Mouse (Mus musculus) ovary, postnatal 14 days (tissue): Measurements from ENCODE around the gene Tcf20.

Source experiments
- DNase-seq: peaks from one replicate; pipeline ENCODE4 v3.0.0; 2022; ENCODE audit warnings: low spot score

Tcf20 gene

DNA sequence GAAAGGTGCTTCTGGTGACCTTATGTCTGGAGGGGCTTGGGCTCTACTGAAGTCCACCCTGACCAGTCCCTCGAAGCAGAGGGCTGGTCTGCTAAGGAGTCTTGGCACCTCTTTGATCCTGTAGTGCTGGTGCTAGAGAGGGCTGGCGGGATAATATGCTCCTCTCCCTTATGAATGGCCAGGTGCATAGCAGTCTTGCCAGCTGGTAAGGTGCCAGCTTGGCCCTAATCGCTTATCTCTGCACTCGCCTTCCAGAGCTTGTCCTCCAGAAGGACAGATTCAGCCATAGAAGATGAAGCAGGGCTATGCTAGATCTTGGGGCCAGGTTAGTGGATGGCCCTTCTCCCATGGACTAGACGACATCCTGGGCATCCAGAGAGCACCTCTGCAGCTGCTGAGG is 64.1 kb downstream of the Tcf20 start:
- no peak for DNase-seq

DNA sequence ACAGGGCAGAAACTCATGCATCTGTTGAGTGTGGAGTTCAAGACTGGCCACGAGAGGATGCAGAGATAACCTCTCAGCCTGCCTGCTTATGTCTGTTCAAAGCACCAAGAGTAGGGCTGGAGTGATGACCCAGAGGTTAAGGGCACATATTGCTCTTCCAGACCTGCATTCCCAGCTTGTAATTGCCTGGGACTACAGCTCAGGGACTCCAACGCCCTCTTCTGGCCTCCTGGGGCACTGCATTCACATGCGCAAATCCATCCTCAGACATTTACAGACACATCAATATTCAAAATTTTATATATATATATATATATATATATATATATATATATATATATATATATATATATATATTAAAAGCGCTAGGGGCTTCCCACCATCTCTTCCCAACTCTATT is 64.9 kb downstream of the Tcf20 start:
- DNase-seq: no peak

DNA sequence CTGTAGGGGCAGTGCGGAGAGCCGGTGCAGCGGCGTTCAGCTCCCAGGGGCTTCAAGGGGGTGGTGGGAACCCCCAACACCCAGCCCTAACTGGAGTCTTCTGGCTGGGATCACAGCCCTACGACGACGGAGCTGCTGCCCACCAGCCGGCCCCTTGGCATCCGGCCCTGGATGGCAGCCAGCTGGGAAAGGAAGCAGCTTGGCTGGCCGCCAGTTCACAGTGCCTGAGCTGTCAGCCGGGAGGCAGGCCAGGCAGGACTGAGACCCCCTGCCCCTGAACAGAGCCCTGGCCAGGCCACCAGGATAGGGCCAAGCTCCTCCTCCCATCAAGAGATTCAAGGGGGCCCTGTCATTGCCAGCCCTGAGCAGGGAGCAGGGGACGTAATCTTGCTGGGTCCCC is 65.6 kb downstream of the Tcf20 start:
- DNase-seq: peak; percentile 74

GRCm38 (mm10) chr15:82921559-82921958 is 66.1 kb downstream of the Tcf20 start:
- no peak for DNase-seq

DNA sequence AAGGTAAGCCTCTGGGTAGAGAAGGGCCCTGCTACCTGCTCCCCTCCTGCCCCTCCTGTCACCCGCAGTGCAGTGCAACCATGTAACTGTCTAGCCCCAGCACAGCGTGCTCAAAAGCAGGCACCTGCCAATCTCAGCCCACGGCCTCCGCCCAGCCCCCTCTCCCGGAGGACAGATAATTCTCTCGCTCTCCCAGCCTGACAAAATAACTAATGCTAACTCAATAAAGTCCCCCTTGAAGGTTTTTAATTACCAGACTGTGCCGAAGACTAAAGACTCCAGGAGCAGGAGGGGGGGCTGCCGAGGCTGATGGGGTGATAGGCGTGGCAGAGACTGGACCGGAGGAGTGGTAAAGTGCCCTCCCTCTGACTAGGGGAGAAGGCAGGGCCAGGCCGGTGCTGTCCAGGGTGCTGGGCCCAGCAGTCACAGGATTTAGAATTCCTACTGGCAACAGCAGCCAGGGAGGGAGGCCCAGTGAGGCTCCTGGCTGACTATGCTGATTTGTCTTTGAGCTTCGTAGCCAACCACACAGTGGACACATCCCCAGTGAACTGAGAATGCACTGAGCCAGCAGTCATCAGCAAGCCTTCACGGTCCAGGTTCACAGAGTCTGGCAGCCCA is 66.7 kb downstream of the Tcf20 start:
- peak; percentile 64 for DNase-seq

DNA sequence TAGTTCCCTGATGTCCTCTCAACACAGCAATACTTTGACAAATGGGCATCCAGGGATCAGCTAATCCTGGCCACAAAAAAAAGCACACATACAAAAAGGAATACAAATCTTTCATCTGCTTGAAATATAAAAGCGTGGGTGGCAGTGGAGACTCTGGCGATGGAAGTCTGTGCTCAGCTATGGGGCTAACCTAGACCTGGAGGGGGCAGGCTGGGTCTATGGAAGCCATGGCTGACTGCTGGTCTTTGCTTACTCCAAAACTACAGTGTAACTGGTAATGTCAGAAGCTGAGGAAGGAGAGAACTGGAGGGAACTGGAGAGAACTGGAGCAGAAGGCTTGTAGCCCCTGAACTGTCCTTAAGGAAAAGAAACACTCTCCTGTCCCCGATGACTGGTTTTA is 69.7 kb downstream of the Tcf20 start:
- no peak for DNase-seq

DNA sequence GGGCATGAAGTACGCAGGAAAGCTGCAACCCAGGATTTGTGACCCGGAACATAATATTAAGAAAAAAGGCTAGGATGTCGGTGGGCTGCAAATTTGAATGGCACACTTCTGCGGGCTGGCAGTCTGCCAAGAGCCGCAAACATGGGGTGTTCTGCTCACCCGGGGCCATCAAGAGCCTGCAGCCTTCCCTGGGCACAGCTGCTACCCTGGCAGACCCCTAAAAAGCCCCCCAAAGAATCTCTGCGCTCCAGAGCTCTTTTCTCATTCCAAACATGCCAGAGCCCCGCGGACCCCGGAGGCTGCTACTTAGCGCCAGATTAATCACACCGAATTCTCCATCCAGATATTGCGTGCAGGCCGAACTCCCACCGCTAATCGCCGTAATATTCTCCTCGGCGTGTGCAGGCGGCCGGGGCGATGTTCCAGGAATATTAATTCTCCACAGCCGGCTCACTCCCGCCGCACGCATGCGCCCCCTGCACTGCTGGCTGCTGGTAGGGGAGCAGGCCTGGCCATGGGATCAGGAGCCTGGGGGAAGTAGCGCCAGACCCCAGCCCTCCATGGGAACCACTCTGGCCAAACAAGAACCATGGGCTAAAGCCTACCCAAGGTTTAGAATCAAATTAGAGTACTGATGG is 70.3 kb downstream of the Tcf20 start:
- no peak for DNase-seq

DNA sequence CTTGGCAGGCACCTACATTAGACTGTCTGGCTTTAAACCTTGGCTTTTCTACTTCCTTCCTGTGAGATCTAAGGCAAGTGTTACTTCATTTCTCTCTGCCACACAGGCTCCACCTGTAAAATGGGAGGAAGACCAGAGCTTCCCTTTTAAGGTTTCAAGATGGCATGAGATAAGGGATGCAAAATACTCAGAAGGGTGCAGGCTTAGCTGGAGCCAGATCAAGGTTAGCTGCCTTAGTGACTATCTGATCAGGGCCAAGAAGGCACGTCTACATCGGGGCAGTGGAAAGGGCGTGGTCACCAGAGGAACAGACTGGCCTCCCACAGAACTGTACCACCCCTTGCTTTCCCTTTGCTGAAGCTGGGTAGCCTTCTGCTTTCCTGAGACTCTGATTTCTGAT is 73.2 kb downstream of the Tcf20 start:
- DNase-seq: no peak

DNA sequence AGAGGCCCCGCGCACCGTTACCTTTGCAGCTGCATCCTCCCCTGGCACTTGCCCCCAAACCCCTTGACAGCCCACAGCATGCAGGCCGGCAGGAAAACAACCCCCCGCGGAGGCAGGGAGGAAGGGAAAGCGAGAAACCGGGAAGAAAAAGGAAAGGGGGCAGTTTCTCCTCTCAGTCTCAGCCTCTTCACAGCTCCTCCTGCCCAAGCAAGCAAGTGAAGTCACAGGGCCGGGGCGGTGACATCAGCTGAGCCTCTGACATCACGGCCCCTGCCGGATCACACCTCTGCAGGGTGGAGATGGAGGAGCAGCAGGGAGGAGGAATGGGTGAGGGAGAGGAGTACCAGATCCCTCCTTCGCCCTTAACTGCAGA is 75.7 kb downstream of the Tcf20 start:
- no peak for DNase-seq

- no peak for DNase-seq
Observed at GRCm38 (mm10) chr15:82911001-82911964, 76.4 kb downstream of the Tcf20 start.

DNA sequence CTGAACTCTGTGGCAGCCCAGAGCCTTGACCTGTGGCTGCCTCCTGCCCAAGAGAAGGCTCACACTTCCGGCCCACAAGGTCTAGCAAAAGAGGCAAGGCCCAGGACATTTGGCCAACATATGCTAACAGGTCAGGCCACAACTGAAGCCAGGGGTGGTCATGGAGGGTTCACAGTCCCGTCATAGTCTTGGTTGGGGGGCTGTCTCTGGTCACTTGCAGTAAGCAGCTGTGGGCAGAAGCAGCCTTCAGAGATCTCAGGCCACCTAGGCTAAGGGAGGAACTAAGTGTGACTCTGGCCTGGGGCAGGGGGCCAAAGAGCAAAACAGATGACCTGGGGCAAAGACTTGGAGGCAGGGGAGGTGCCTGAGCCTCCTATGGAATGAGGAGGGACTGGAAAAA is 77.1 kb downstream of the Tcf20 start:
- no peak for DNase-seq

DNA sequence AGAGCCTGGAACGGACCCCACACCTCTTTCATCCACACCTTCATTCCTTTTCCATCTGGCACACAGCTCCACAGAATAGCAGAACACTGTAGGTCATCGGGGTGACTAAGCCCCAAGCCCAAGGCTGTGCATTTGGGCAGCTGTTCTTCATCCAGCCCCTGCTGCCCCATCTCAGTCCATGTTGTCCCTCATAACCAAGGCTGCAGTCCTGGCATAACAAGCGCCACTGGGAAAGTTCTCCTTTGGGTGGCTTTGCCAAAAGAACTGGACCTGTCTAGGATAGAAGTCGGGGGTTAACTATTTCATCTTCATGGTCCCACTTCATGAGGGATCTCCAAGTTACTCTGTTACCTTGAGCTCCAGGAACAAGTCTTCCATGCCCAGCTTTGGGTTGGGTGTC is 77.9 kb downstream of the Tcf20 start:
- DNase-seq: no peak

- no peak for DNase-seq
Observed at GRCm38 (mm10) chr15:82908521-82908920, 79.2 kb downstream of the Tcf20 start.

- DNase-seq: no peak
Observed at GRCm38 (mm10) chr15:82907306-82907705, 80.4 kb downstream of the Tcf20 start.

- DNase-seq: no peak
Observed at GRCm38 (mm10) chr15:82906574-82907061, 81.1 kb downstream of the Tcf20 start.

DNA sequence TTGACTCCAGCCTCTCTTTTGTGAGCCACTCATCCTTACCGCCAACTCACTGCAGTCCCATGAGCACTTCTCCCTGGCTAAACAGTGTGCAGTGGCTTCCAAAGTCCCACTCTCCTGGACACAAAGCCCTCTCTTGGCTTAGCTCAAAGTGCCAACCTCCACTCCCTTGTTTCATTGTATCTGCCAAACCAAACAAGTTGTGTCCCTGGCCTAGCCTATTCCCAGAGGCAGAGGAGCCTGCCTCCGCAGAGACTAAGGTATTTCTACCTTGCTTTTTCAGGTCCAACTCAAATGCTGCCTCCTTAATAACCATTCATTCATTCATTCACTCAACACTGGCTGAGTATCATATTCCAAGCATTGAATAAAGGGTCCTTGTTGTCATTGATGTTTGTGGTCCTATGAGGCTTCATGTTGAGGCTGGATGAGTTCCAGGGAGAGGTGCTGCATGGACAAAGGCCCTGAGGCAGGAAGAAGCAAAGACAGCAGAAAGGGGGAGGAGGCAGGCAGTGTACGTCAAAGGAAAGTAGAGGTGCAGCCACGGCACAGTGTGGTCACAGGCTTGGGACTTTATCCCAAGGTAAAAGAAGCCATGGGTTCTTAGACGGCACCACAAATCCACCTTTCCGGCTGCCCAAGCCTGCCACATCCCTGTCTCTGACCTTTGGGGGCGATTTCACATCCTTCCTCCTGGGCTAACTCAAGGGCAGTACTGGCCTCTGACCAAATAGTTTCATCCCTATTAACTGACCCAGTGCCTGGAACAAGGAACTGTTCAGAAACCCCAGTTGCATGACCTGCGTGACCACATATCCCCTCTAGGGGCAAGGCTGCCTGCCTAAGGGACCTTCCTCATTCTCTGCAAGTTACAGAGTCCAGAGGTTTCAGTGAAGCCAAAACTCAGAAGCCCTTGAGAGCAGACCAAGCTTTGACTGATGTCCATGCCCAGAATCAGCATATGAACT is 82.0 kb downstream of the Tcf20 start:
- DNase-seq: no peak

DNA sequence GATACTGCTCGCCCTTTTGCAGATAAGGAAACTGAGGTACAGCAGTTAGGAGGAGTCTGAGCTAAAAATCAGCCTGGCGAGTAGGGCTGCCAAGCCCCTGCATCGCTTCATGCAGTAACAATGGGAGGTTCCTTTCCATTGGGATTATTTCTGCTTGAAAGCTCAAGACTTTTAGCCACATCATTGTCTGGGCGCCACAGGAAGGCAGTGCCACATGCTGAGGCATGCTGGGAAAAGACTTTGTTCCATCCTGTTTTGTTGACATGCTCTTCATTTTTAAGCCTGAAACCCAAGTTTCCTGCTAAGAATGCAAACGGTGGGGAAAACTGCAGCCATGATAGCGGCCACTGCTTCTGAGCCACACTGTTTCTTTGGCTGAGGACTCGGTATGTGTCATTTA is 83.1 kb downstream of the Tcf20 start:
- no peak for DNase-seq

DNA sequence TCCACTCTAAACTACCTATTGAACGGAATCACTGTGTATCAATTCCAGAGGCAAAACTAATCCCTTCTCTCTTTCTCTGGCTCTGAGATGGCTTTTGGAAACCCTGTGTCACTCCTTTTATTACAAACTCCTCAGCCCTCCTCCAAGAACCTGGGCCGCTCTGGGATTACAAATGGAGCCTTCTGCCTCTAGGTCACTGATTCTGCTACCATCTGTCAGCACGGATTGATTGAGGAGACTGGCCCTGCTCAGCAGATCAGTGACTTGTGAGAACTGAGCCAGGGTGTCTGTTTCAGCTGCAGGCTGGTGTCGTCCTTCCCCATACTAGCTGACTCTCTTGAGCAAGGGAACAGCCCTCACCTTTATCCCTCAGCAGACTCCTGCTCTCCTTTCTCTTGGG is 85.2 kb downstream of the Tcf20 start:
- DNase-seq: no peak

- no peak for DNase-seq
Observed at GRCm38 (mm10) chr15:82901306-82901705, 86.4 kb downstream of the Tcf20 start.

GRCm38 (mm10) chr15:82900331-82900730 is 87.3 kb downstream of the Tcf20 start:
- no peak for DNase-seq

DNA sequence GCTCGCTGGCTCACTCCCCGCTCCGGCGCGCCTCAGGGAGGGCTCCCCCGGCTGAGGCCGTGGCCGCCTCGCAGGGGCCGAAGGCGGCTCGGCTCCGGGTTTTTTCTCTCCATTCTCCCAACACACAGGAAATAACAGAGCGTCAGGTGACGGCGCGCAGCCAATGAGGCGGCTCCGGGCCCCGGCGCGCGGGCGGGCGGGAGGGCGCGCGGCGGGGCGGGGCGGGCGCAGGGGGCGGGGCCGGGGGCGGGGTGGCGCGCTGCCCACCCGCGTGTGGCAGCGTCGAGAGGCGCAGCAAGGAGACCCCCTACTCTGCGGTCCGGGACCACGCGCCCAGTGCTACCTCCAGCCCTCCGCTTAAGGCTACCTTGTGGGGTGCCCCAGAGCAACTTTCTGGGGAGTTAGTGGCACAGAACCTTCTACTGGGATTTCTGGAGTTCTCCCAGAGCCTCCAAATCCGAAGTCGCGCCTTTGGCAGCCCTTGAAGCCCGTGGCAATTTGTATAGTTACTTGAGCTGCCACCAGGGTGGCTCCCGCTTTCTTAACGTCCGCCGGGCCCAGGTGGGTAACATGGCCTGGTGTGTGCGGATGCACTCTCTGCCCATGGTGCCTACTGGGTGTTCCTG is 87.9 kb downstream of the Tcf20 start:
- DNase-seq: peak; percentile 70
